Mouse (Mus musculus): ENCODE measurements around the gene Bbx. TPM values are rescaled to one million over a fixed set of nuclear protein-coding genes. Genes with fewer than 3 reads are reported as not detected.

Bbx gene
- polyA plus RNA-seq, 1 experiment: 9.8 TPM

DNA sequence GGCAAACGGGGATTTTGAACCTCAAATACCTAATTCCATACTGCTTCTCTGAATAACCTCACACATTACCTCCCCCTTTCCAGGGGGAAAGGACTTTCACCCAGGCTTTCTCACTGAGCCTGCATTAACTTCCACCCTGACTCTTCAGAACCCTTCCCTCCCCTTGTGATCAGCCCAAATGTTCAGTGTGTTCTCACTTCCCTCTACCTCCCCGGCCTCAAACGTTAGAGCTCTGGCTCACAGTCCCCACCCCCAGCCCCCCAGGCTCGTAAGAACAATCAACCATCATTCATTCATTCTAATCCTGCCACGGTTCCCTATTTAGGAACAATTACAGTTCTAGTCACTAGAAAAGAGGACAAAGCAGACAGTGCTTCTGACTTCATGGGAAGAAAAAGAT, 58.5 kb downstream of the Bbx start:
- Histone ChIP-seq H3K4me3 (ENCODE audit: insufficient read depth, low read depth, low read length) (no peak overlapping the region), H3K27ac (replicated peaks; ENCODE audit: low read depth, low read length) (no peak overlapping the region), H3K4me1 (ENCODE audit: control insufficient read depth, insufficient read depth, insufficient read length, low read length) (no peaks in the 10 kb centered on the region)

- H3K4me3 ChIP-seq (ENCODE audit: insufficient read depth, low read depth, low read length): no peak overlapping the region
These were observed 59.6 kb downstream of the Bbx start for GRCm38 (mm10) chr16:50372543-50372942.

GRCm38 (mm10) chr16:50371460-50371859, 60.7 kb downstream of the Bbx start:
- no peak overlapping the region for H3K4me3 ChIP-seq (ENCODE audit: insufficient read depth, low read depth, low read length)
- H3K4me1 ChIP-seq (ENCODE audit: control insufficient read depth, insufficient read depth, insufficient read length, low read length): no peaks in the 10 kb centered on the region
- no peak overlapping the region for H3K27ac ChIP-seq (replicated peaks; ENCODE audit: low read depth, low read length)

More at GRCm38 (mm10) chr16:50372543-50372942, 59.6 kb downstream of the Bbx start:
- no peak overlapping the region for H3K27ac ChIP-seq (replicated peaks; ENCODE audit: low read depth, low read length)
- no peaks in the 10 kb centered on the region for H3K4me1 ChIP-seq (ENCODE audit: control insufficient read depth, insufficient read depth, insufficient read length, low read length)

- Histone ChIP-seq H3K4me1 (ENCODE audit: control insufficient read depth, insufficient read depth, insufficient read length, low read length) (no peaks in the 10 kb centered on the region), H3K27ac (replicated peaks; ENCODE audit: low read depth, low read length) (no peak overlapping the region), H3K4me3 (ENCODE audit: insufficient read depth, low read depth, low read length) (no peak overlapping the region)
These were observed 61.8 kb downstream of the Bbx start for GRCm38 (mm10) chr16:50370423-50370822.

DNA sequence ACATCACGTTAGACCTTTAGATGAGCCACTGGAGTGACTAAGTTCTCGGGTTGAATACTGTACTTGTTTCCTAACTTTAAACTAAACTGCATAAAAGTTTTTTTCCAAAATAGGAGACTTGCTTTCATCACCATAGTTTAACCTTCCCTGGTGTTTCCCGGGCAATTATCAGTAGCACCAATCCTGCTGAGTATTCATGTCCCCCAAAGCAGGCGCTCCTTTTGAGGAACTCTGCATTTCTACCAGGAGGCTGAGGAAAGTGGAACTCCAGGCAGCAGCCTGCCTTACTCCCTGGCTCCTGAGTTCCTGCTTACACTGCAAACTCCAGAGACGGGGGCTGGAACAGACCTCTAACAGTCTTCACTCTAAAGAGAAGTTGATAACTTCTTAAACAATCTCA, 65.6 kb downstream of the Bbx start:
- Histone ChIP-seq H3K4me3 (ENCODE audit: insufficient read depth, low read depth, low read length) (no peak overlapping the region), H3K4me1 (ENCODE audit: control insufficient read depth, insufficient read depth, insufficient read length, low read length) (no peaks in the 10 kb centered on the region), H3K27ac (replicated peaks; ENCODE audit: low read depth, low read length) (no peak overlapping the region)

- Histone ChIP-seq H3K4me1 (ENCODE audit: control insufficient read depth, insufficient read depth, insufficient read length, low read length) (no peaks in the 10 kb centered on the region), H3K4me3 (ENCODE audit: insufficient read depth, low read depth, low read length) (peak overlapping the region; percentile 53), H3K27ac (replicated peaks; ENCODE audit: low read depth, low read length) (0 out of 2 replicates have a peak overlapping the region, but pooled peaks have one; percentile 24)
These were observed 67.8 kb downstream of the Bbx start for GRCm38 (mm10) chr16:50364189-50365059.

DNA sequence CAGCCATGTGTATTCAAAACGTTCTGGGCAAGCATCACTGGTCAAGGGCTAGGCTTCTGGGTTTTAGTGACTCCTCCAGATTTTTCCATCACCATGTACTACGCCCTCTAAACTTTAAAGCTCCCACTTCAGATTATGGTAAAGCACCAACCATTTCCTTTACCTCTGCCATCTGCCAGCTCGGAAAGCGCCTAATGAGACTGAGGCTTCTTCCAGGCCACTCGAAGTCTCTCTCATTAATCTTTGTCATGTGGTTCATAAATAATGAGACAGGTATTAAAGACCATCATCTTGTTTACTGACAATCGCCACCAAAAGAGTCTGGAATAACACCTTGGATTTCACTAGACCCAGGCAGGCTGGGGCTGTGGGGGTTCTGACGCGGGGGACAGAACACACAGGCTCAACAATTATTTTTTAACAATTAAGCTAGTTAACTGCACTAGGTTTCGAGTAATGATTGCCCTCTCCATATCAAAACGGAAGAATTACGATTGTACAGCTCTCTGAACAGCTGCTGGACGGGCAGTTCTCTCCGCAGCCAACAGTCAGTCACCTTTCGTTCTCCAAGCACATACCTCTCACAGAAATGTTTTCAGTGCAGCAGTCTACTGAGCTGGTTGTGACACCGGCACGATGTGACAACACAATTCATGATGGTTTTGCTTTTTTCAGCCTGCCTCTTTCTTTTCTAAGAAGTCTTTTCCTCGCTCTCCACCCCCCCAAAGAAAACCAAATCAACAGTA, 68.6 kb downstream of the Bbx start:
- Histone ChIP-seq H3K27ac (replicated peaks; ENCODE audit: low read depth, low read length) (peak overlapping the region; percentile 24; the same call in 1 of the 2 replicates), H3K4me1 (ENCODE audit: control insufficient read depth, insufficient read depth, insufficient read length, low read length) (no peaks in the 10 kb centered on the region), H3K4me3 (ENCODE audit: insufficient read depth, low read depth, low read length) (peak overlapping the region; percentile 53)

DNA sequence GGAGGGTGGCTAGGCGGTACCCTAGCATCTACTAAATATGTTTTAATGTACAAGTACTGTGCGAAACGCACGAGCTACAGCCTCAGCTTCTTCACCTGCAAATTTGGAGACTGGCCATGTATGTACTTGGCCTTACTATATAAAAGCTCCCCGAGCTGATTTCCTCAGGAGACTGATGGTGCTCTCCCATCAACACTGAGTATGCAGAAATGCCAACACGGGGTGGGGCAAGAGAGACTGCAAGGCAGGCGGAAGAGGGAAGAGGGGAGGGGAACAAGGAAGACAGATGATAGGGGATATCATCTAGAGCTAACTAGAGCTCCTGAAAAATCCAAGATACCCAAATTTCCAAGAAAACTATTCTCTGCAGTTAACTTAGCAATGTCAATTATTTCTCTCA, 71.6 kb downstream of the Bbx start:
- H3K4me3 ChIP-seq (ENCODE audit: insufficient read depth, low read depth, low read length): no peak overlapping the region
- no peaks in the 10 kb centered on the region for H3K4me1 ChIP-seq (ENCODE audit: control insufficient read depth, insufficient read depth, insufficient read length, low read length)
- no peak overlapping the region for H3K27ac ChIP-seq (replicated peaks; ENCODE audit: low read depth, low read length)

DNA sequence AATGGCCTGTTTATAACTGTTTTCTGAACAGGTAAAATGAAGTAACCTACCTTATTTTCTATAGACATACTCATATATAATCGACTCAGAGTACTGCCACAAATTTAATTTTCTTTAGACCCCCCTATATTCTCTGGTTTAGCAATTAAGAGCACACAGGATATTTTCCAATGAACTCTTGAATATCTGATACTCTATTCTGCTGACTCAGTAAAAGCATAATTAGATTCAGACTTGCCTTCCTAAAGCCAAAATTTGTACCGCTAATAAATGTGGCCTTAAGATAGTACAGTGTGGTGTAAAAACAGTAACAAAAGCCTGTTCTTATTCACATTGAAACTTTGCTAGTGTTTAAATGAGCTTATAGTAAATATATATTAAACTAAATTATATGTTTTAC, 102.5 kb downstream of the Bbx start:
- Histone ChIP-seq H3K4me3 (ENCODE audit: insufficient read depth, low read depth, low read length) (no peak overlapping the region), H3K27ac (replicated peaks; ENCODE audit: low read depth, low read length) (no peak overlapping the region), H3K4me1 (ENCODE audit: control insufficient read depth, insufficient read depth, insufficient read length, low read length) (no peaks in the 10 kb centered on the region)

- Histone ChIP-seq H3K27ac (replicated peaks; ENCODE audit: low read depth, low read length) (no peak overlapping the region), H3K4me3 (ENCODE audit: insufficient read depth, low read depth, low read length) (no peak overlapping the region), H3K4me1 (ENCODE audit: control insufficient read depth, insufficient read depth, insufficient read length, low read length) (no peaks in the 10 kb centered on the region)
These were observed 107.4 kb downstream of the Bbx start for GRCm38 (mm10) chr16:50324746-50325145.

DNA sequence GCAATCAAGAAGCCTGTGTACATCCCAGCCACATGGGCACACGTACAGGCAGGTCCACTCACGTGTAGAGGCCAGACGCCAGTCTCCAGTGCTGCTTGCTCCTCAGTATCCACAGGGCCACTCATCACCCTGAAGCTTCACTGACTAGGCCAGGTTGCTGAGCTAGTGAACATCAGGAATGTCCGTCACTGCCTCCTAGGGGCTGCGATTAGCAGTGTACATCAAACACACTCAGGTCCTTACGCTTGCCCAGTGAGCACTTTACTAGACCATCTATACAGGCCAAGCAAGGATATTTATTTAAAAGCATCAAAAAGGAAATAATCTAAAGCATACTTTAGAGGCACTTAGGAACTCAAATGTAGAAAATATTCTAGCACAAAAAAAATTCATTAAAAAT, 107.9 kb downstream of the Bbx start:
- Histone ChIP-seq H3K27ac (replicated peaks; ENCODE audit: low read depth, low read length) (no peak overlapping the region), H3K4me1 (ENCODE audit: control insufficient read depth, insufficient read depth, insufficient read length, low read length) (no peaks in the 10 kb centered on the region), H3K4me3 (ENCODE audit: insufficient read depth, low read depth, low read length) (no peak overlapping the region)

DNA sequence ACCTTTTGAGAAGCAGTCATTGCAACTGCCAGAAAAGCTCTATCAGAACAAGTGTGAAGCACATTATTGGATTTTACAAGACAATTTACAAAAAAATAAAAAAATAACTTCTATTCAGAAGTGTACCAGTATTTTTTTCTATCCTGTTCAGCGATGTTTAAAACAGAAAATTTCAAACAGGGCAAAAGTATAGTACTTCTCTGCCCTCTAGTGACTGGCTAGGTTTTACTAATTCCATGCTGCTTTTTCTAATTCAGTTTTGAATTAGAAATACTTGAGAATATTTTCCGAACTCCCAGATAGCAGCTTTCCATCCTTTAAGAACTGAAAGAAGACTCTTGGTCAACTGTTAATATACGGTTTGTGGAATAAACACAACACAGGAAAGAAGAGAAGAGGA, 110.8 kb downstream of the Bbx start:
- H3K4me3 ChIP-seq (ENCODE audit: insufficient read depth, low read depth, low read length): no peak overlapping the region
- 0 out of 2 replicates have a peak, but pooled peaks cover 3% of the 10 kb centered on the region for H3K4me1 ChIP-seq (ENCODE audit: control insufficient read depth, insufficient read depth, insufficient read length, low read length)

GRCm38 (mm10) chr16:50318255-50318654, 113.9 kb downstream of the Bbx start:
- H3K27ac ChIP-seq (replicated peaks; ENCODE audit: low read depth, low read length): no peak overlapping the region
- H3K4me3 ChIP-seq (ENCODE audit: insufficient read depth, low read depth, low read length): no peak overlapping the region
- H3K4me1 ChIP-seq (ENCODE audit: control insufficient read depth, insufficient read depth, insufficient read length, low read length): 0 out of 2 replicates have a peak, but pooled peaks cover 3% of the 10 kb centered on the region

More for the DNA sequence above, 110.8 kb downstream of the Bbx start:
- H3K27ac ChIP-seq (replicated peaks; ENCODE audit: low read depth, low read length): no peak overlapping the region

DNA sequence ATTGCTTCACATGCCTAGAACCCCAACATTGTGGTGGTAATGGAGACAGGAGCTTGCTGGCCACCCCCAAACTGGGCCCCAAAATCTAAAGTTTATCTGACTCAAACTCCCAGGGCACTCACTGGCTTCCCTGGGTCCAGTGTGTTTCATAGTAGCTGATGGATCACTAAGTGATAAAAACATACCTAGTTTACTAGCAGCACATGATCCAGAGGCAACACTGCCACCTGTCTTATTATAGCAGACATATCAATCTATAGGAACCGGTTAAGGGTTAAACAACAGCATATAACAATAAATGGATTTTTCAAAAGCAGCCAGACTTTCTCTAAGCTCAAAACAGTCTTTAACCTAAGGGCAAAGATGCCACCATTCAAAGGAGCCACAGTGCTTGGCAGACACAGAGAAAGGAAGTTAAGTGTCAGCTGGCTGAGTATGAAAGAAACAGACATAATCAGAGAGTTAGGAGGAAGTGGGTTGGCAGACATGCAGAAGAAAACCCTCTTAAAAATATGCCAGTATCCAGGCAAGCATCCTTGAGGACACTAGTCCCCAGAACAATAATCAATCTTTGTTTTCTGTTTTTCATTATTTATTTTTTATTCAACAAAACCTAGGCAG, 116.7 kb downstream of the Bbx start:
- Histone ChIP-seq H3K4me1 (ENCODE audit: control insufficient read depth, insufficient read depth, insufficient read length, low read length) (0 out of 2 replicates have a peak, but pooled peaks cover 3% of the 10 kb centered on the region), H3K4me3 (ENCODE audit: insufficient read depth, low read depth, low read length) (no peak overlapping the region), H3K27ac (replicated peaks; ENCODE audit: low read depth, low read length) (no peak overlapping the region)

- Histone ChIP-seq H3K27ac (replicated peaks; ENCODE audit: low read depth, low read length) (no peak overlapping the region), H3K4me1 (ENCODE audit: control insufficient read depth, insufficient read depth, insufficient read length, low read length) (no peaks in the 10 kb centered on the region), H3K4me3 (ENCODE audit: insufficient read depth, low read depth, low read length) (no peak overlapping the region)
These were observed 120.6 kb downstream of the Bbx start for GRCm38 (mm10) chr16:50311588-50311987.
